Mouse (Mus musculus) embryo, embryonic 11.5 days (tissue): ENCODE measurements around the gene Spin1.
A peak's percentile ranks its signal among the peaks of the same experiment; 100 is the strongest.
"Not testable (repeated sequence)": the region's sequence is repeated elsewhere in the genome, so short reads cannot be mapped to it uniquely, and the experiment has no call there.

Experiments
- DNase-seq: peaks from one replicate; pipeline ENCODE4 v3.0.0-alpha.2; 2012; ENCODE audit warnings: low read depth, low spot score

Spin1 gene

DNA sequence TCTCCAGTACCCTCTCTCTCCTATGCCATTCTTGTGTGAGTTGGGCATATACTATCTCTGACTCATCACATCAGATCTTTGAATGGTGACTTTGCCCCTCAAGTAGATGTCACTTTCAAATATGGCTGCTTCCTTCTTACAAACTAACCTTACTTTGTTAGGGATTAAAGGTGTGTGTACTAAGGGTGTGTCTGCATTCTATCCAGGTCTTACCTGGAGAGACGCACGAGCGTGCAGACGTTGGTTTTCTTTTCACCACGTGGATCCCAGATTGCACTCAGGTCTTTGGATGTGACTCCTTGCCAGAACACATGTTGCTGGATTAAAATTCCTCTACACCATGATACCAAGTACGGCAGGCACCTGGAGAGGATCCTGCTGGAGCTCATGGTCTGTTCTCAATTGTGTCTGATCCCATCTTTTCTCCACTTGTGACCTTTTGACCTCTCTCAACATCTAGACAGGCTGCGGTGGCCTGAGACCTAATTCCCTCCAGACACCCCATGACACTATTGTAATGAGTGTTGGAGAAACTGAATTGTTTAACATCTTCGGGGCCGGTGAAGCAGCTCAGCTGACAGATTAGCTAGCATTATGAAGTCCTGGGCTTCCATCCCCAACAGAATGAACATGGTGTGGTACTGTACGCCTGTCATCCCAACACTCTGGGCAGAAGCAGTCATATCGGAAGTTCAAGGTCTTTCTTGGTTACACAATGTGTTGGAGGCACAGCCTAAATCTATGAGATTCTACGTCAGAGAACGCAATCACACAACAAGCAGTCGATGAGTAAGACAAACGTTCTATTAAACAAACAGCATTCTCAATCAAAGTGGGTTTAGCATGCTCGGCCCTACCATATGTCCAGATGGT is 6.1 kb upstream of the Spin1 start:
- no peak for DNase-seq

DNA sequence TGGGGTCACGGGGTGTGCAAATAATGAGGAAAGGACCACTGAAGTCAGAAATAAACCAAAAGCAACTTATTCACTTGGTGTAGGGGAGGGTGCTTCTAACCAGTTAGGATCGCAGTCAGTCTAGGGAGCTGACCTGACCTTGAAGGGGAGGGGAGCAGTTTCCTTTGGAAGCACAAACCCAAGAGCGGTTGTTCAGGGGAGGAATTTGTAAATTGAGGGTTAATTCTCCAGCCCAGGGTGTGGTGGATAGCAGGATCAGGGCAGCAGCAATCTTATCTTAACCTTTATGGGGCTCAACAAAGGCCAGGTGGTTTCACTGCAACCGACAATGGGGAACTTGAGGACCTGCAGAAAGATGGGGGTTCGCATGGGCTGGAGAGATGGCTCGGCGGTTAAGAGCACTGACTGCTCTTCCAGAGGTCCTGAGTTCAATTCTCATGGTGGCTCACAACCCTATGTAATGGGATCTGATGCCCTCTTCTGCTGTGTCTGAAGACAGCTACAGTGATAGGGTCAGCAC is 5.4 kb upstream of the Spin1 start:
- no peak for DNase-seq

DNA sequence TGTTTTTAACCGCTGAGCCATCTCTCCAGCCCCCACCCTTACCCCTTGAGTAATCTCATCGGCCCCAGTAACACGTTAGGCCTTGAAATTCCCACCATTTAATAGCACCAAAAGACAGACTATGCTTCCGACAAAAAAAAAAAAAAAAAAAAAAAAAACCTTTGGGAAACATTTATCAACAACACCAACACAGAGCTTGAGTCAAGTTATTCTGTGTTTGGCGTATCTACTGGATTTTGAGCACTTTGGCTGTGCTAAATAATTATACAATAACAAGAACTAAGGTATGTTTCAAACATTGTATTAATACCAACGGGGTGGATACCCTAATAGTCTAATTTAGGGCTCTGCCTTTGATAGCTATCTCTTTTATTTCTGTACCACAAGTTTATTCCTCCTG is 4.0 kb upstream of the Spin1 start:
- DNase-seq, result no peak

DNA sequence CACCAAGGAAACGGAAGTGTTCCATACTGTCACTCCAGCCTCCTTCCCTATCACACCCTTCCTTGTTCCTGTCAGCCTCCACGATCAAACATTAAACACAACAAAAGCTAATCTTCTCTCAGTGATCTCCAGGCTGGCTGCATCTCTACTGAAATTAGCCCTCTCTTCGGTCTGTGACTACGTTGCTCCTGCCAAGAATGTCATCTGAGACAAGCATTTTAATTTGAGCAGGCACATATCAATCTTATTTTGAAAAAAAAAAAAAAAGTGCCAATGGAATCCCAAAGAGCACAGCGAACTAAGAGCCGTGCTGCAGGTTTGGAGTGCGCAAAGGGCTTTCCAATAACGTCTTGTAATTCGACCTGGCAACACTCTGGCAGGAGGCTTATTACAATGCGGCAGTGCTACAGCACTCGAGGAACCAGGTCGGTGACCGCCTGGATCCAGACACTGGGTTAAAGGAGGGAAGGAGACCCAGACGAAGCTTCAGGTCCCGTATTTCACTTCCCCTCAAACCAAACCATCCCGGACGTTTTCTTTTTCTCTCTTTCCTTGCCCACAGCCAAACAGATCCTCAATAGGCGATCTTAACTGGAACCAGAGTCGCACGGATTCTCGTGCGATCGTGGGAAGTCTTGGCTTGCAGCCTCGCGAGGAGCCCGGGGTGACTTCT is 984 bp upstream of the Spin1 start:
- DNase-seq, result no peak

DNA sequence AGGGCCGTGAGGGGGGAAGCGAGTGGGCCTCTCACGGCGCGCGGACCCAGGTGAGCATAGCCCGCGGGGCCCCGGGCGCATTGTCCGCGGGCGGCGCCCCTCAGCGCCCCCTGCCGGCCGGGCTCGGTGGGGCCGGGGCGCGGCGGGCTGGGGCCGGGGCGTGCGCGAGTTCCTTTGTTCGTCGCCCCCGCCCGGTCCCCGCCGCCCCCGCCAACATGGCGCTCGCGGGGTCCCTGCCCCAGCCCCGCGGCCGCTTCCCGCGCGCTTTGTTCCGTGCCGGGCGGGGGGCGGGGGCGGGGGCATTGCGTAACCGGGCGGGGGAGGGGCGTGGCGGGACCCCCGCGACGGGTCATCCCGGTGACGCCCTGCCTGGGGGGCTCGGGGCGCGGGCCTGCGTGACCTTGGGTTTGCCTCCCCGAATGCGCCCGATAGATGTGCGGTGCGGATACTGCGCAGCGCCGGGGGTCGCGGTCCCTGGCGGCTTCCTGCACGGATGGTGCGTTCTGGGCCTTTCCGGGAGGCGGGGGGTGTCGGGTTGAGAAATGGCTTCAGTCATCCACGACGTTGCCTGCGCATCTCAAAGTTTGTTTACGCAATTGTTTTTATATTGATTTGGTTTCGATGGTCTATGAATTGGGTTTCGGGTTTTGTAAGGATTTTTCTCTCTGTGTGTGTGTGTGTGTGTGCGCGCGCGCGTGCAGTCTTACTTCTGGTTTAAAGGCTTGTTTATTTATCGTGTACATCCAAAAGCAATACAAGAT is 516 bp downstream of the Spin1 start:
- peak; percentile 42 for DNase-seq

DNA sequence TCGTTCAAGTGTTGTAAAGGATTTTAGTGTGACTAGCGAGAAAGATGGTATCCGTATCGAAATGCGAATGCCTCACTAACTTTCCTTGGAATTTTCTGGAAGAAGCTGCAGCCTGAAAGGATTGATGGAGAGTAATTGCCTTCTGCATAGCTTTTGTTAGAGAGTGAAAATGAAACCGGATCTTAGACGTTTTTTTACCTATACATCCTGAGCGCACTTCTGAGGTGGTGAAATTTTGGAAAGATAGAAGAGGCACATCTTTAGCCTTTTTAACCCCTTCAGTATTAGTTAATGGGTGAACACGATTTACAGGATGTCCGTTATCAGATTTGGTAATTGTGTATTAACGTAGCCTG is 1.1 kb downstream of the Spin1 start:
- no peak for DNase-seq

DNA sequence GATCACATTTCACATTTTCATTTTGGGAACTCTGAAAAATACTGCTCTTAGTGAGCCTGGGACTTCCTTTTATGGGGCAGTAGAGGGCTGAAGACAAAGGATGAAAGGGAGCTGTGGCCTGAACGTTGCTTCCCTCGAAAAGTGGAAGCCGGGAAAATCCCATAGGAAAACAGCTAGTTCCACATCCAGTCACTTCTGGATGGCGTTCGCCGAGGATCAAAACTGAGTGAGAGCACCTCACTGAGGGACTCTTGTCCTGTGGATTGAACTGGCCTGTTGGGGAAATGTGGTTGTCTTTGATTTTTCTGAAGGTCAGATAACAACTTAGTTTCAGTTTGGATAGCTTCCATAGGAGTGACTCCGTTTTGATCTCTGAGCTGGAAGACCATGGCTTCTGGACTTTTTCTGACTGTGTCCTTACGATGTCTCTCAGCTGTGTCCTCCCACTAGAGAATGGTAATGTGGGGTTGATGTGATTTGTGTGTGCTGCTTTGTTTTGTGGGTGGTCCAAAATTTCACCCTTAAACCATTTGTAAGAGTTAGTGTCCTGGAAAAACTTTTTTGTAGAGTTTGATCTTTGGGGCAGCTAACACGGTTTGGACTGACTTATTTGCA is 2.5 kb downstream of the Spin1 start:
- no peak for DNase-seq

DNA sequence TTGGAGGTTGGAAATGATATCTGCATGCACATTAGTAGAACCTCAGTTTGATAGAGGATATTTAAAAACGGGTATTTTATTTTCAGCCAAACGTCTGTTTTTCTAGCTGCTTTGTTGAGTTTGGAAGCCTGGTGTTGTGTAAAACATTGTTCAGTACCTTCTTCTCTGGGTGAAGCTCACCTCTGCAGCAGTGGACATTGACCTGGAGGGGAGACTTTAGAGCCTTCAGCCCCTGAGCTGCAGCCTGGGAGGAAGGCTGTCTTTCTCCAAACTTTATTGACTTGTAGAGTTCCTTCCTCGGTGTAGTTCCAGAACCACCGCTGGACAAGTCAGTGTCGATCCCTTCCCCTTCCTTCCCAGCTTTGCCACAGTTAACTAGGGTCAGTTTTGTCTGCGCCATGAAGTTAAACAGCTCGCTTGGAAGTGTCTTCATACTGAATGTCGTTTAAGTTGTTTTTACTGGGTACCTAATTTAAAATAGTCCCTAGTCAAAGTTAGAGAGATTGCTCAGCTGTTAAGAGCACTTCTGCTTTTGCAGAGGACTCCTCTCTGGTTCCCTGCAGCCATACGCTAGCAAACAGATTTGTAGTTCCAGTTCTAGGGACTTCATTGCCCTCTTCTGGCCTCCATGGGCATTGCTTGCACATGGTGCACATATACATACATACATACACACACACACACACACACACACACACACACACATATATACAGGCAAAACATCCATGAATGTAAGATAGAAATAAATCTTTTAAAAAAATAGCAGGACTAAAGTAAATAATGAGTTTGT is 3.4 kb downstream of the Spin1 start:
- DNase-seq, result no peak

DNA sequence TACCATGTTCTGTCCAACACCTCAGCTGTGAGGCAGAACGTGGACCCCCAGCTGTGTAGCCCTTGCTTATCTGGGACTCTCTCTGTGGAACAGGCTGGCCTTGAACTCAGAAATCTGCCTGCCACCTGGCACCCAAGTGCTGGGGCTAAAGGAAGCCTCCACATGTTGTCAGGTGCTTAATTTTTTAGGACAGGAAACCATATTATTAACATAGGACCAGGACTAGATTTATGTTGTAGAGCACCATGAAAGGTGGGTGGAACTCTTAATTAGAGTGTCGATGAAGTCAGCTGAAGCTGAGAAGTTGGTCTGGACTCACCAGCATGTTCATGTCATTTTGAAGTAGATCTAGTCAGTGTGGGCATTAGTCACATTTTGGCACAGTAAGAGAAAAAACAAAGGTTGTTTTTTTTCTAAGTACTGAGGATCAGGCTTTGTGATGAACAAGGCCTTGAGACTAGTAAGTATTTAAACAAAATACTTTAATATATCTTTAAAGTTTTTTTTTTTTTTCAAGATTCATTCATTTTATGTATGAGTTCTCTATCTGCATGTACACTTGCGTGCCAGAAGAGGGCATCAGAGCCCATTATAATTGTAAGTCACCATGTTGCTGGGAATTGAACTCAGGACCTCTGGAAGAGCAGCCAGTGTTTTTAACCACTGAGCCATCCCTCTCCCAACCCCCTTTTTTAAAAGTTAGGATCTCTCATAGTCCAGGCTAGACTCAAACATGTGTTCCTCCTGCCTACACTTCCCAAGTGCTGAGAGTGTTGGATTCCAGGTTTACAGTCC is 5.4 kb downstream of the Spin1 start:
- no peak for DNase-seq

DNA sequence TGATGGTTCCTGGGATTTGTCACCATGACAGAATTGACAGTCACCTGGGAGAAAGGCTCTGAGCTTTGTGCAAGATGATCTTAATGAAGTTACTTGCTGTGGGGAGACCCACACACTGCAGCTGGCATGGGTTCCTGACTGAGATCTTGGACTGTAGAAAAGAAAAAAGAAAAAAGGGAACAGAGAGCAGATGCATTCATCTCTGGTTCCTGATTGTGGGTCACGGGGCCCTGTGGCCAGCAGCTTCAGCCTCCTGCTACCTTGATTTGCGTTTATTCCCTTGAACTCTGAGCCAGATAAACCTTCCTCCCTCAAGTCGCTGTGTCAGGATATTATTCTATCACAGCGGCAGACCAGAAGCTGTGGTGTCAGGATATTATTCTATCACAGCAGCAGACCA is 6.1 kb downstream of the Spin1 start:
- no peak for DNase-seq

DNA sequence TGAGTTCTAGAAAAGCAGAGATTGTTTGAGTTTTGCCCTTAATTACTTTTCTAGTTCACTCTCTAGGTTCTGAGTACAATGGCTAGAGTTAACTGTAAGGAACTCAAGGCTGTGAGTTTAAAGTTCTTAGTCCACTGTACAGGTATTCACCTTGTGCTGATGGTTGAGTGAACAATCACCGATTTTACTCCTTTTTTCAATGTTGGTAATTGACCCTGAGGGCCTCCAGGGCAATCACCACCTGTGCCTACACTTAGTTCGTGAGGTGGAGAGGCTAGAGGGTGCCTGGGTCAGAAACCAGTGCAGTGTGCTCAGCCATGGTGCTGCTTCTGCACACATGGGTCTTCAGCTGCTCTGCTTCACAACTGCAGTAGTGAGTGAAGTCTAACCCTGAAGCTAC is 8.8 kb downstream of the Spin1 start:
- DNase-seq, result no peak

DNA sequence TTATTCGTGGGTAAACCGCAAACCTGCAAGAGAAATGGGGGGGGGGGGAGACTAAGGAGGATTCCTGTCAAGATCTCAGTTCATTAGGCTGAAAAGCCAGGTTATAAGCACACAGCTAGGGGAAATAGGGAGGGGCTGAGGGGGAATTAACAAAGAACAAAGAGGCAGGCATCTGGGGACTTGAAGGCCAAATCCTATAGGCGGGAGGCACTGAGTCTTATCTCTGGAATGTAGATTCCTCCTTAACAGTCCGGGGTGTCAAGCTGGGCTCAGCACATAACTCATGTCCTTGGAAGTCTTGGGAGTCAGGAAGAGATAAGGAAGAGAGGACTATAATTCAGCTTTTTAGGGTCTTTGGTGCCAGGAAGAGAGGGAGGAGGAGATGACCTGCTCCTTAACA is 13.7 kb downstream of the Spin1 start:
- not testable (repeated sequence) for DNase-seq

DNA sequence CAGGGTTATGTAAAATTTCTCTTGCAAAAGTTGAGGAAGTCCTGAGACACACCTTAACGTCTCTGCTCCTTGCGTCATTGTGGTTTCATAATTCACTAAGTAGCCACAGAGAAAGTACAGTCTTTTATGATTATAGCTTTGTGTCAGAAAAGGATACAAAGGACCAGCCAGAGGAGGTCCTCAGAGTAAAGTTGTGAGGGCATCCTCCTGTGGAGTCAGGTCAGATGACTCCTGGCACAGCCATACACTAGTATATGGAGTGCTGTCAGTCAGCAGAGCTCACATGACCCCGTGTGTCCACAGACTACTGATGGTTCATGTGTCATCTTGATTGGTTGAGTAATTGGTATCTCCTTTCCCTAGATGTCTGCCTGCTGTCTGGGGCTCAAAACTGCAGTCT is 15.1 kb downstream of the Spin1 start:
- no peak for DNase-seq

DNA sequence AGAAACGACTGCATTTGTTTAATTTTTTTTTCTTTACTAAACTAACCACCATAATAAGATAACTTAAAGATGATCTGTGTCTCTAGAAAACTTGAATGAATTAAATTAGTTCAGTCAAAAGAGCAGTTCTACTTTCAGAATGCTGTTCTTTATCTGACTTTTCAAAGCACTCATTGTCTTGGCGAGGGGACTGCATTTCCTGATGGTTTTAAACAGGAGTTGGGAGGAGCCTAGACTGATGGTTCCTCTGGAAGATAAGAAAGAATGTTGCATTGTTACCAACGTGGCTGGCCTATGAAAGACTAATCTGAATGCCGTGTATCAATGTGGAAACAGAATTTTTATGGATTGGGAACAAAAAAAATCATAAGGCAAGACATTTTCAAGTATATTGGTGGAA is 20.1 kb downstream of the Spin1 start:
- no peak for DNase-seq

DNA sequence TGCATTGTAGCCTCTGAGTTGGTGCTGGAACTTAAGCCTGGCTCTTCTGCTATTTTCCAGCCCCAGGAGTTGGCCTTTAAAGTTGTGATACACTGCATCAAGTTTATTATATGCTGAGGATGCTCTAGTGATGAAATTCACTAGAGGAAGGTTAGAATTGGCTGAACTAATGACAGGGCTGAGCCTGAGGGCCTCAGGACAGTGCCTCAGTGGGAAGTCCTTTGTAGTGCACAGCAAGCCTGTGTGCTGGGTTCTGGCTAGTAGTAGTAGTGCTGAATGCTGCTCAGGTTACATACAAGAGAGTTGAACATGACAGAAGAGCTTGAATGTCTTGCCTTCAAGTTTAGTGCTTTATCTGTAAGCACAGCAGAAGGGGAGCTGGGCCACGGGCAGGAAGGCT is 21.3 kb downstream of the Spin1 start:
- no peak for DNase-seq

DNA sequence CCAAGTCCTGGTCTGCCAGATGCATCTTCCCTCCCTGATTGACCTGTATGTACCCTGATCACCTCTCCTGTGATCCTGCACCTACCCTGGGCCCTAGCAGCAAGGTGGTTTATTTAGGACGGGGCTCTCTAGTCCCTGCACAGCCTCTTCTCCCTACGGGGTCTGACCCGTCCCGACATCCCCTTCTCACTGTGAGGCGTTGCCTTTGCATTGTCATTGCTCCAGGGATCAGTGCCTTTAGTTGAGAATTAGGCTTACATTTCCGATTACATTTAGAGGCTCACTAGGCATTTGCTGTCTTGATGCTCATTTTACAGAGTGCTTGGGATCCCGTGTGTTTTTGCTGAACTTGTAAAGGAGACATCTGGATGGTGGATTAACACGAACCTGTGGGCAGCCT is 22.1 kb downstream of the Spin1 start:
- DNase-seq, result no peak

DNA sequence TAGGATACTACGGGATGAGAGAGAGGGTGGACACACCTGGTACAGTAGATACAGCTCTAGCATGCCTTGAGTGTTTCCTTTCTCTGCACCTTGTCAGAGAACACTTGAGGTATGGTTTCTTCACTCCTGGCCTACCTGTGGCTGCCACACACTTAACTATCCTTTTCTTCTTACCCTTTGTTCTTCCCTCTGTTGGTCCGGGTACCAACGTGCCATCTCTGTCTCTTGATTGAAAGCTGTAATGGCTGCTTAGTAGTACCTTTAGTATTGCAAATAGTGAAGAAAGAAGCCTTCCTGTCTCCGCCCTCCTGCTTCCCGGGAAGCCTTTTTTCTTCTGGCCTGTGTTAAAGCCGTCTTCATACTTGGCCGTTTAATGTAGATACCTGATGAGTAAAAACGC is 24.7 kb downstream of the Spin1 start:
- DNase-seq, result no peak

DNA sequence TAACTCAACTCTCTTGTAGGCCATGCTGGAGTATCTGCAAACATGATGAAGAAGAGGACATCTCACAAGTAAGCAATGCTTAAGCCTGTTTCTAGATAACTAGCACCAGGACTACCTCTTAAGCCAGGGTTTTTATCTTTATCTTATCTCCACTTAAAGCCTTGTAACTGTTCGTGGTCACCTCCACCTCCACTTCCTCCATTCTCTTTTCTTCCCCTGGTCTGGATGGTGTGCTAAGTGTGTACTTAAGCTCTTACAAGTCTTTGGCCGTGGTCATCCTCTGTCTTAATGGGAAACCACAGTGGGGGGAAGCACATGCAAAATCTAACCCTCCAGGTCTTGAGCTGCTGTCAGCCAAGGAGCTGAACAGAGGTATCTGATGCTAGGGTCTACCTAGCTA is 27.2 kb downstream of the Spin1 start:
- no peak for DNase-seq

DNA sequence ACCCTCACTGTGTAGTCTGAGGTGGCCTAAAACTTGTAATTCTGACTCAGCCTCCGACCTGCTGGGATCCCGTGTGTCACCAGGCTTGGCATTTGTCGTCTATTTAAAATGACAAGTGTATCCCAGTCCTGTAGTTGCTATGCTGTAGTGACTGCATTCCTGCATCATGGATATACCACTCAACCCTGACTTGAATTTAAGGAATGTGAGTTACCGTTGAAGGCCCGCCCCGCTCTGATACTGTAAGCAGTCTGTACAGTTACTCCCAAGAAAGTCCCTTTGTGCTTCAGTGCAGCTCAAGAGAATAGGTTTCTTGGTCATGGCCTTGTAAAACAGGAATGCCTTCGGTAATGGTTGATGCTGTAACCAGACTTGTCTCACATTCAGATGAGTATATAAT is 27.7 kb downstream of the Spin1 start:
- DNase-seq, result no peak

DNA sequence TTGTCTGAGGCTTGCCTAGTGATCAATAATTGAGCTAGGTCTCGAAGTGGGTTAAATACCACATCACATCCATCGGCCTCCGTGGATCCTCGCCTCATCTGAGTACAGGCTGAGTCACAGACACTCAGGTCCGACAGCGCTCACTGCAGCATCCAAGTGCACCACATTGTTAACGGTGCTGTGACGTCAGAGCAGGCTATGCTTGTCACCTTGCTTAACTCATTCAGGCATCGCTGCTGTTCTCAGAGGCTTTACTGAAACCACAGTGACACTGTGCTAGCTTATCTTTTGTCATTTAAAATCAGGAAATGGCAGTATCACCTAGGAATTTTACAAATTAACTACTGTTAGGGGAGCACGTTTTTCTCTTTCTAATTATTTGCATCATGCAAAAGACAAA is 30.5 kb downstream of the Spin1 start:
- DNase-seq, result no peak
